Mouse (Mus musculus) neural tube, embryonic 12.5 days (tissue): ENCODE results near the gene Rhox4a. TPM values are rescaled to one million over a fixed set of nuclear protein-coding genes. Genes with fewer than 3 reads are reported as not detected.
"Not testable (repeated sequence)": the region's sequence is repeated elsewhere in the genome, so short reads cannot be mapped to it uniquely, and the experiment has no call there.

Experiments used
- ATAC-seq: fragments of 200-750 bp; cut with Nextera tagmentation; 2 replicates; pipeline ENCODE4 v1.8.0; 2017; ENCODE audit warnings: low read depth, mild to moderate bottlenecking, moderate TSS enrichment, moderate library complexity; ENCODE audit not compliant: low FRiP score
- H3K27ac ChIP-seq: fragments of 300-500 bp; sonication (generic); 2 replicates; pipeline ENCODE4 v1.5.1; 2016
- H3K27me3 ChIP-seq: fragments of 300-500 bp; sonication (generic); replicated peaks from 2 replicates; pipeline ENCODE4 v1.6.1; 2016; ENCODE audit warnings: mild to moderate bottlenecking
- H3K36me3 ChIP-seq: fragments of 300-500 bp; sonication (generic); 2 replicates; pipeline ENCODE4 v1.6.1; 2016; ENCODE audit warnings: mild to moderate bottlenecking
- H3K4me1 ChIP-seq: fragments of 300-500 bp; sonication (generic); 2 replicates; pipeline ENCODE4 v1.6.1; 2016
- H3K4me2 ChIP-seq: fragments of 300-500 bp; sonication (generic); replicated peaks from 2 replicates; pipeline ENCODE4 v1.6.1; 2016; ENCODE audit warnings: mild to moderate bottlenecking
- H3K4me3 ChIP-seq: fragments of 300-500 bp; sonication (generic); 2 replicates; pipeline ENCODE4 v1.5.1; 2016
- H3K9ac ChIP-seq: fragments of 300-500 bp; sonication (generic); 2 replicates; pipeline ENCODE4 v1.6.1; 2016; ENCODE audit warnings: mild to moderate bottlenecking
- H3K9me3 ChIP-seq: fragments of 300-500 bp; sonication (generic); 2 replicates; pipeline ENCODE4 v1.6.1; 2016; ENCODE audit warnings: mild to moderate bottlenecking
- WGBS: fragments of 180-500 bp; shearing (Covaris S2); methylation state at CpG from one replicate; pipeline ENCODE4 v1.1.7; 2016; 5-methylcytosine and 5-hydroxymethylcytosine counted together
- polyA plus RNA-seq: library from polyadenylated mRNA; unstranded; fragments of >200 nt; fragmentation: Nextera tagmentation; extraction: Ambion mirVana; gene quantifications from 2 replicates; pipeline ENCODE4 v1.2.1, GENCODE M21; 2016

The Rhox4a gene
- polyA plus RNA-seq = not detected in 2 replicates

GRCm38 (mm10) chrX:37265038-37265437 lies at the start of gene Rhox4a:
Rhox4a (plus strand) TSS chrX:37265338.
- H3K4me3 ChIP-seq, H3K9me3 ChIP-seq, H3K9ac ChIP-seq, H3K4me1 ChIP-seq, H3K27ac ChIP-seq, H3K4me2 ChIP-seq, ATAC-seq, H3K27me3 ChIP-seq, H3K36me3 ChIP-seq: not testable (repeated sequence)
- 96% methylated on average over 11 of the region's 19 CpGs for WGBS

- WGBS = 73% methylated on average over 1 of the region's 1 CpGs
- not testable (repeated sequence) for H3K36me3 ChIP-seq, H3K9me3 ChIP-seq, H3K27ac ChIP-seq, ATAC-seq, H3K27me3 ChIP-seq, H3K4me1 ChIP-seq, H3K4me2 ChIP-seq, H3K4me3 ChIP-seq, H3K9ac ChIP-seq
These were observed 43.0 kb upstream of the Rhox4a start, which contains the start of gene Rhox1 for GRCm38 (mm10) chrX:37222158-37222557. Rhox1 (minus strand) TSS chrX:37222258.

DNA sequence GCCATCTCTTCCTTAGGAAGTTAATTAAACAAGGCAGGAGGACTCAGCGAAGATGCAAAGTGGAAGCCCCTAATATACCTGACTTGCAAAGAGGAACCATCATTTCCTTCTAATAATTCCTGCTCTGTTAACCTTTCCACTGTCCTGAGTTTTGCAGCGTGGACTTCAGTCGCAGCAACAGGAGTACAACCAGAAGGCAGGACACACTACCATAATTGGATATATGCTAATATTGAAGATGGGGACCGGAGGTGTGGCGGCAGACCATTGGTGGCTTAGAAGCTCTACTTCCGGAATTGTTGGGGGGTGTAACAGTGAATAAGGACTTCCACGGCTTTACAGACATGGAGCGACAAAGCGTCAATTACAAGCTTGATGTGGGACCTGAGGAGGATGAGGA lies 20.5 kb upstream of the Rhox4a start, which contains the start of gene Rhox2a:
TSS of gene Rhox2a (plus strand) at position 301 of the 400 bp plus-strand sequence.
- H3K4me2 ChIP-seq, ATAC-seq, H3K9ac ChIP-seq, H3K4me1 ChIP-seq, H3K4me3 ChIP-seq, H3K27me3 ChIP-seq, H3K36me3 ChIP-seq, H3K9me3 ChIP-seq, H3K27ac ChIP-seq: not testable (repeated sequence)
- WGBS = 100% methylated on average over 1 of the region's 9 CpGs

DNA sequence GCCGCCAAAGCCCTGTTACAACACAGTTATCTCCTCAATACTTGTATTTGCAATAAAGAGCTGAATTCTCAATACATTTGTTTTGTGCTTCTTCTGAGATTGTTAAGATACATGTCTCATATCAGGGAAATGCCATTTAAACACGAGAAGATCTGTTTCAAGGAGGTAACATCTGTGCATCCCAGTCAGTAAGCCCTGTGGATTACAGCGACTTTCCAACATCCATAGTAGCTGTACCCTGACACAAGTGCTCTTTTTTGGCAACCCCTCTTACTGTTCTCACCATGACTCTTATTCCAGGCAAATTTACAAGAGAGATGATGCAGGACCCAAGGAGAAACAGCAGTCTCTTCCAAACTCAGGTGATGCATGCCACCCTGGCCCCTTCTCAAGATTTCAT lies 15.5 kb upstream of the Rhox4a start, which contains the start of gene Rhox3a:
TSS of gene Rhox3a (plus strand) at position 301 of the 400 bp plus-strand sequence.
- not testable (repeated sequence) for H3K4me3 ChIP-seq, H3K27me3 ChIP-seq, H3K27ac ChIP-seq, H3K36me3 ChIP-seq, H3K9ac ChIP-seq, H3K4me2 ChIP-seq, H3K4me1 ChIP-seq, ATAC-seq, H3K9me3 ChIP-seq
- 91% methylated on average over 1 of the region's 3 CpGs for WGBS

Other genes starting within 250 kb of the Rhox4a start
- gene Sowahd, start 216.5 kb upstream of the Rhox4a start, polyA plus RNA-seq = not detected in 2 replicates
- 392 and 417 TPM in 2 replicates for gene Rpl39, start 179.9 kb upstream of the Rhox4a start, polyA plus RNA-seq
- 24.5 and 24.7 TPM in 2 replicates for gene Upf3b, start 155.0 kb upstream of the Rhox4a start, polyA plus RNA-seq
- 22.5 and 25.4 TPM in 2 replicates for gene Nkap, start 138.5 kb upstream of the Rhox4a start, polyA plus RNA-seq
- gene Akap14, start 96.5 kb upstream of the Rhox4a start, polyA plus RNA-seq = 0.14 and 0.24 TPM in 2 replicates
- 456 and 492 TPM in 2 replicates for gene Ndufa1, start 74.2 kb upstream of the Rhox4a start, polyA plus RNA-seq
- gene Rnf113a1, start 74.1 kb upstream of the Rhox4a start, polyA plus RNA-seq = 14.4 and 14.8 TPM in 2 replicates
- gene Gm9, start 54.3 kb upstream of the Rhox4a start, polyA plus RNA-seq = not detected in 2 replicates
- not detected in 2 replicates for gene Rhox1, start 43.1 kb upstream of the Rhox4a start, polyA plus RNA-seq
- not detected in 2 replicates for gene Rhox2a, start 20.4 kb upstream of the Rhox4a start, polyA plus RNA-seq
- gene Rhox3a, start 15.4 kb upstream of the Rhox4a start, polyA plus RNA-seq = not detected in 2 replicates
- gene Rhox3a2, start 114.7 kb downstream of the Rhox4a start, polyA plus RNA-seq = not detected in 2 replicates
- not detected in 2 replicates for gene Rhox4a2, start 125.5 kb downstream of the Rhox4a start, polyA plus RNA-seq
- not detected in 2 replicates for gene Rhox2b, start 146.7 kb downstream of the Rhox4a start, polyA plus RNA-seq
- not detected in 2 replicates for gene Rhox4b, start 167.2 kb downstream of the Rhox4a start, polyA plus RNA-seq
- gene Rhox2c, start 188.3 kb downstream of the Rhox4a start, polyA plus RNA-seq = not detected in 2 replicates
- not detected in 2 replicates for gene Rhox3c, start 193.2 kb downstream of the Rhox4a start, polyA plus RNA-seq
- not detected in 2 replicates for gene Rhox4c, start 215.0 kb downstream of the Rhox4a start, polyA plus RNA-seq
- not detected in 2 replicates for gene Rhox2d, start 228.1 kb downstream of the Rhox4a start, polyA plus RNA-seq
- not detected in 2 replicates for gene Rhox4d, start 249.0 kb downstream of the Rhox4a start, polyA plus RNA-seq